Mouse (Mus musculus) adrenal gland (tissue): ENCODE measurements around the gene Ccdc82.

ENCODE experiments used
- intact Hi-C: fragments of 180-260 bp; cut with DNase I; formaldehyde crosslinking; loops from one replicate; pipeline ENCODE4 v1.15.1; 2025

Ccdc82 gene

DNA sequence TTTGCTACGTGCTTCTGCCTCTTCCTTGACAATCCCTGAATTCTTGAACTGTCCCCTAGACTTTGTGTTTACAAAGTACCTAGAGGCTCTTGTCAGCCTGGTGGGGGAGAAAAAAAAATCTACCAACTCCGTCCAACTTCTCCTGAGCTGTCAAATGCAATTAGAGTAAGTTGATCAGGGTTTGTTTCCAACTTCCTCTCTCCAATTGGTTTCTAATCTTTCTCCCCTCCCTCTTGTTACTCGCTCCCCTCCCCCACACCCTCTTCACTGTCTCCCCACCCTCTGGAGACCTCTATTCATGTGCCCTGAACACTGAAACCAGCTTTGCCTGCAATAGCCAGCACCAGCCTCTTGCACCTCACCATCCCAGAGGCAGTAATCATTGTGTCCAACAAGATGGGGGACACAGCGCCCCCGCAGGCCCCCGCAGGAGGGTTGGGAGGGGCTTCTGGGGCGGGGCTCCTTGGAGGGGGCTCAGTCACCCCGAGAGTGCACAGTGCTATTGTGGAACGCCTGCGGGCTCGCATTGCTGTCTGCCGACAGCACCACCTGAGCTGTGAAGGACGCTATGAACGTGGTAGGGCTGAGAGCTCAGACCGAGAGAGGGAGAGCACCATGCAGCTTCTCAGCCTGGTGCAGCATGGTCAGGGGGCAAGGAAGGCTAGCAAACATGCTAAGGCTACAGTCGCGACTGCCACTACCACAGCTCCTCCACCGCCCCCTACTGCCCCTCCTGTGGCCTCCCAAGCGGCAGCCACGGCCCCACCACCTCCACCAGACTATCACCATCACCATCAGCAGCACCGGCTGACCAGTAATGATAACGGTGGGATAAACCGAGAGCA lies 51.1 kb downstream of the Ccdc82 start, which contains the start of gene Maml2:
Gene Maml2 (plus strand): TSS at position 290 of the 845 bp plus-strand sequence.
- intact Hi-C loops: loop anchor here (2.0 to 5.0 kb wide), 2 partner anchors 355 to 419 kb away; no protein-coding TSS in a partner anchor

DNA sequence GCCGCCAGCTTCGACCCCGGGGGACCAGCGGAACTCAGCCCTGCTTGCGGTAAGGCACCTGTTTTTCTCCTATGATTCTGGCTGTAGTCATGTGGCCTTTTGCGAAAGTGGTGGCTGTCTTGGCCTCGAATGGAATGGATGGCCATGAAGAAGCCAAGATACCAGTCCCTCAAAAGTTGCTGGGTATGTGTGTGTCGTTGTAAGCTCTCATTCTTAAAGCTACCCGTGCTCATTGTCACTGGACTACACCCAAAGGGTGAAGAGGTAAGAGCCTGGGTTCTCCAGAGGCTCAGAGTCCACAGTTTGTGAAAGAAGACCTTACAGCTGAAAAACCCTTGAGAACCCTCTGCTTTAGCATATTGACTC lies 51.7 kb downstream of the Ccdc82 start:
- intact Hi-C loops: loop anchor here (5.0 kb wide), 1 partner anchor 419 kb away; no protein-coding TSS in a partner anchor

DNA sequence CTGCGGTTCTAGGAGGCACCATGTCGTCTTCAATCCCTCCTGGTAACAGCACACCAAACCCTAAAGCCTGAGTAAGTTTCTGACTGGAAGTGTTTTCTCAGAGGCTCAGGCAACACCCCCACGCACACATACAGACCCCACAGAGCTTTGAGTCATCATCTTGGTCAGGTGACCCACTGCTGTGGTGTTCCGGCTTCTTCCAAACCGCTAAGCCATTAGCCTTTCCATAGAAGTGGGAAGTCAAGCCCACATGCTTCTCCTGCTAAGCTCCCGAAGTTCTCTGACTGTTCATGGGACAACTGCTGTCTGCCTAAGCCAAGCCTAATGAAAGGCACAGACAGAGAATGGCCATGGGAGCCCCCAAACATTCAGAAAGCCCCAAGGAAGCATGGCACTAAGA lies 52.4 kb downstream of the Ccdc82 start:
- intact Hi-C loops: loop anchor here (5.0 kb wide), 1 partner anchor 418 kb away; no protein-coding TSS in a partner anchor

DNA sequence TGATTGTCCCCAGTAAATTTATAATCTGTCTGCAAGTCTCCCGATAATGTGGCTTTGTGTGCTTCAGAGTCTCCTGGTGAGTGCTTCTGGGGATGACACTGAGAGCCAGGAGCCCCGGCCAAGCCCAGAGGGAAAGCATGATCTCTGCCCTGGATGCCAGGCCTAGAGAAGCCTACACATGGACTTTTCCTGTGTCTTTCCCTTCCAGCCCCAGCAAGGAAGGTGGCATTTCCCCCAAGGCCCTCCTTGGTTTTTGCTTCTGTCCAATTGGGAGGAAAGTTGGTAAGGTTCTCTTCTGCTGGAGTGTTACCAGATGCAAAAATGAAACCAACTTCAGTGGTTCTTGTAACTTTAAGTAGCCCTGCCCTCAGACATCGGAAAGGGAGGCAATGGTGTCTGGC lies 53.3 kb downstream of the Ccdc82 start:
- intact Hi-C loops: no loop called here

DNA sequence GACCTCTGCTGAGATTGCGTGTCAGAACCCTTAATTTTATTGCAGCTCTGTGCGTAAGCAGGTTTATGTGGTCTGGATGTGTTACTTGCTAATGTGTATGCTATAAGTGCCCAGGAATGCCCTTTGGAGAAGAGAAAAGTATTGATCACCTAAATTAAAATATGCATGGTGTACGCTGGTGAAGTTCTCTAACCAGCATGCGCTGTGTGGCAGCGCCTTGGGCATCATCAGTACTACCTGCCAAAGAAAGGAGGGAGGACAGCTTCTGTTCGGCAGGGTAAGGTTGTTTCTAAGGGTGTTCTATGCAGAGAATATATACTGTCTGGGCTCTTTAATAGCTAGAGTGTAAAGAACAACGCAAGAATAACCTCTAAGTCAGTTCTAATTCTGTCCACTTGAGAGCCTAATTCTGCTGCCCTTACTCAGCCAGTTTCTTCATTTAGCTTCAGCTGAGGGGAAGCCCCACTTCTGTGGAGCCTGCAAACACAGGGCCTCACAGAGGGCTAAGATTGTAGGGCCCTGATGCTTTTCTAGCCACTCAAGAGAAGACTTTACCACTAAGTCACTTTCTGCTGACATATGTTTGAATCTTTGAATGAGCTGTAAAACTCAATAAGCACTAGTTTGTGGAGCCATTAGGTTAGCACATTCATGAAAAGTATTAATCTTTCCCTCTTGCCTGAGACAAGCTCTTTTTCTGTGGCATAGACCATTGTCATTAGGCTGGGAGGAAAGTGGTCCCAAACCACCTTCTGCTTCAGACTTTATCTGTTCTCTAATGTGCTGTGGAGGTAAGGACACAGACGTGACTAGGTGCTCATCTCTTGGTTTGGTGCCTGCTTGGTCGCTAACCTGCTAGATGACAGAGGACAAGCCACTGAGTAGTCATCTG lies 54.4 kb downstream of the Ccdc82 start:
- intact Hi-C loops: no loop called here

DNA sequence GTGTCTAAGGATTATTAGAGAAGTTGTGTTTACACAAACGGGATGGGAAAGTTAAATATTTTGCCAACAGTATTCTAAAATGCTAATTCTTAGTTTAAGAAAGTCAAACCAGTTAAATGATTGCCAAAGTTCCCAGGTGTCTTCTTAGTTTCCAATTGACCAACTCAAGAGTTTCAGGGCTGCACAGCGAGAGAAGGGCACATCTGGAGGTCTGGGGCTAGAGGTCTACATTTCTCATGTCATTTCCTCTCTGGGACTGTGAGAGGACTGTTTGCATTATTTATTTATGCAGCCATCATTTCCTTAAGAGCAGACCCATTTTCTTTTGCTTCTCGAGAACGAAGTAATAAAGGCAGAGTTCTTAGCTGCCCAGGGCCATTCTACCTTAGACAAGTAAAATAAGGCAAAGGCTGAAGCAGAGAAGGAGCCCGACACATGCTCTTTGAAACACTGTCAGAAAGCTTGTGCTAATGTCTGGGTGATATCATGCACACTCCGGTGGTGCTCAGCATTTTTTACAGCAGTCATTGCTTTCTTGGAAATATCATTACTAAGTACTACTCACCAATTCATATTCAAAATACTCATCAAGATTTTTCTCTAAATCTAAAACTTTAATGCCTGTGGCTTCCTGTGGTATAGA lies 55.5 kb downstream of the Ccdc82 start:
- intact Hi-C loops: no loop called here

DNA sequence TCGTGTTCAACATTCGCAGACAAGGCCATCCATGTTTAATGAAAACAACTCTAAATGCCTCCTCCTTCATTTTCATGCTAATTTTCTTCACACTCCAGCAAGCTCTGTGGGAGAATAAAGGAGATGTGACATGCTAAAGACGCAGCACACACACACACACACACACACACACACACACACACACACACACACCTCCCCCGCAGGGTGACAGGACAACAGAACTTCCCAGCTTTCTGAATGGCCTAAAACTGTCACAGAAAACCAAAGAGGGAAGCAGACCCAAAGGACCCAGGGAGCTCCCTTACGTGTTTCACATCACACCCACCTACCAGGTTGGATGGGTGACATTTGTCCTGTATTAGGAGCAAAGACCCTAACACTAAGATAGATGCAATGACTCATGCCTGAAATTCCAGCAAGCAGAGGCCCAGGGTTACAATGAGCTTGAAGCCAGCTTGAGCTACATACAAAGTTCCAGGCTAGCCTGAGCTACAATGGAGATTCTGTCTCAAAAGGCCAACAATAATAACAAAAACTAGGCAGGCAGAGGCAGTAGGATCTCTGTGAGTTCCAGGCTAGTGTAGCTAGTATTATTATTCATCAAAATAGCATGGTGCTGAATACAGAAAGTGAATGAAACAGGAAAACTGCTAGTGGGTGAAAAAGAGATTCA lies 56.5 kb downstream of the Ccdc82 start:
- intact Hi-C loops: no loop called here

DNA sequence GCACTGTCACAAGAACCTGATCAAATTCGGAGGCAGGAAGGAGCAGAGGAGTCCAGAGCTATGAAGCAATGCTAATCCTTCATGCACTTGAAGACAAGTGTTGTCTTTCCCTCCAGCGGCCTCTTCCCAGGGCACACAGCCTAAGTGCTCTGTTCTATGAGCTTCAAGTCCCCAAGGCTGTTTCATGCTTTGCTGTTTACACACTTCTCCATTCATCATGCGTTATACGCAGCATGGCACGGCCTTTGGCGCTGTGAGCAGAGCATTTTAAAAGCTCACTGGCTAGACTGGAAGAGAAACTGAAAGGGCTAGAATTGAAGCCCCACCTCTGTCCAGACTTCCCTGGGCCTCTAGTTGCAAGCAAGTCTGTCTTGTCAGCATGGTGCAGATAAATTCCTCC lies 57.2 kb downstream of the Ccdc82 start:
- intact Hi-C loops: no loop called here

DNA sequence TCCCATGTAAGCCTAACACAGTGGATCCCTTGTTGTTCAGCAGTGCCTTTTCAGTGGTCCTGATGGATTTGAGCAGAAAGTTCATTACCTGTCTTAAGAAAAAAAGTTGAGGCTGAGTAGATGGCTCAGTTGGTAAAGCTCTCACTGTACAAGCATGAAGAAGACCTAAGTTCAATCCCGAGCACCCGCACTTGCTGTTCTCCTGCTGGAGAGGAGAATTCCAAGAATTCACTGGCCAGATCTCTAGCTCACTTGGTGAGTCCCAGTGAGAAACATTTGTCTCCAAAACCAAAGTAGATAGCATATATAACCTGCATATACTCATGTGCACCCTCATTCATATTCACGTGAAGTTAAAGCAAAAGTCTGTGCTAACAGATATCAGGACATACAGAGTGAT lies 59.7 kb downstream of the Ccdc82 start:
- intact Hi-C loops: no loop called here

DNA sequence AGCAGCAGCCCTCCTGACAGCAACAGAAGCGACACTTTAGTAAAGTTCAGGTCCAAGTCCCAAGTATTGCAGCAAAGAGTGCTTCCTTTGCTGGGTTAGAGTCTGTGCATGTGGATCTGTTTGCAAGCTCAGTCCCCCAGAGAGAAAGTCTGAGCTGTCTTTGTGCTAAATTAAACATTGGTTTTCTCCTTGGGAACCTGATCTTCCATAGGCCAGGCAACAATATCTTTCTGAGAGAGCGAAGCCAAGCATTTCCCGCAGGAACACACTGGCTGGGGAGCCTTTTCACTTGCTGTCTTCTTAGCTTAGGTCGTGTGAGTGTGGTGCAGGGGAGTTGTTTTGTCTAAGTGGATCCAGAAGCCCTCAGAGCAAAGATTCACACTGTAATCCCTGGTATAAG lies 60.5 kb downstream of the Ccdc82 start:
- intact Hi-C loops: no loop called here

DNA sequence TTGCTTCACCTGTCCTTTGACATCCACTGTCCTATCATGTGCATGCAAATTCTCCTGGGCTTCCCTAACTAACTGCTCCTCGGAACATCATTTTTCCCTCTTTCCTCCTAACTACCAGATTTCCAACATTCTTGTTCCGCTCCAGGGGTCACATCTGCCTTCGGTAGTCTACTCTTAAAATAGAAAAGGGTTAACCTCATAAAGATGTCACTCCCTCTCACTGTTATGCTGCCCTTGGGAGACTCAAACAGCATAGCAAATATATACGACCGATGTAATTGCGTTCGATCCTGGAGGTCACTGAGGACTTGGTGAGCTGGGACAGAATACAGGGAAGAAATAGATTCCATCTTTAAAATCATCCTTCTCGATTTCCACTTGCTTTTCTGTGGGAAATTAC lies 62.0 kb downstream of the Ccdc82 start:
- intact Hi-C loops: no loop called here

DNA sequence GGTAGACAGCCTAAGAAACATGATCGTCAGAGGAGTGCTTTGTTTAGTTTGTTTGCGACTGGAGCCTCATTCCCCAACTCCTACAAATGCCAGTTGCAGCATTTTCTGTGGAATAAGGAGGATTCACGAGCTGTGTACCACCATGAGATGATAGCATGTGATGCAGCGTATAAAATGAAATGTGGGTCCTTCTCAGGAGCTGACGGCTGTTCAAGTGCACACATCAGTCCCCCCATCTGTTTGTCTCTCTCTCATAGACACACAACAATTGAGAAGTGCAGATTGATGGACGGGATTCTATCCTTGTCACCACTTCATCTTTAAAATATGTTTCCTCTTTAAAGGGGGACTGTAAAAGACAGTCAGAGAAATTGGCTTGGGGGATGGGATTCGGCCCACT lies 63.1 kb downstream of the Ccdc82 start:
- intact Hi-C loops: no loop called here

DNA sequence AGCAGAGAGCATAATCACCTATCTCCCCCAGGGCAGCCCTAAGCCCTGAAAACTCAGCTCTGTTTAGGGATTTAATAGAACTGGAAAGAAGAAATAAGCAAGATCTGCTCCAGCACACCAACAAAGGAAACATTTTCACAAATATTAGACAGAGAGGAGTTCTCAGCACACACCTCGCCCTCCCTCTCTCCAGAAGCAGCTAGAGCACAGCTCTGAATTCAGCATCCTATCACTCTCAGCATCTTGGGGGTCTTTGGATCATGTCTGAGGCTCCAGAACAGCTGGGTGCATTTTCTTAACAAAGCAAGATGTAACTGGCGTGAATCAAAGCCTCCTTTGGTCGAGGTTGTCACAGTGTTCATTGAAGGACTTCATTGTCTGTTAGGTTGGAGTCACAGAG lies 63.5 kb downstream of the Ccdc82 start:
- intact Hi-C loops: no loop called here

DNA sequence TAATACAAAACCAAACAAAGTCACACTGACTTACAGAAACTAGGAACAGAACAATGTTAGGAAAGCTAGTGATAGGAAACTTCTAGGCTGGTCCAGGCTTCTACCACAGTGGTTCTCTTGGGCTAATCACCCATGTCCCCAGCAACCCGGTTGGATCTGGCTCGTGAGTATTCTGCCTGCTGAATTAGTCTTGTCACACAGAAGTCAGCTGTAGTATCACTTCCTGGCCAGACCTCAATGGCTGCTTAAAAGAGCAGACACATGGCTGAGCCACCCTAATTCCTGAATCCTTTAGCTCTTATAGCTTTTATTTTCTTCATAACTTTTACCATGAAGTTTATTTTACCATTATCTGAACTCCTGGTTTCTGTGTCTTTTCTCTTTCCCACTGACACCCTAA lies 64.3 kb downstream of the Ccdc82 start:
- intact Hi-C loops: no loop called here

DNA sequence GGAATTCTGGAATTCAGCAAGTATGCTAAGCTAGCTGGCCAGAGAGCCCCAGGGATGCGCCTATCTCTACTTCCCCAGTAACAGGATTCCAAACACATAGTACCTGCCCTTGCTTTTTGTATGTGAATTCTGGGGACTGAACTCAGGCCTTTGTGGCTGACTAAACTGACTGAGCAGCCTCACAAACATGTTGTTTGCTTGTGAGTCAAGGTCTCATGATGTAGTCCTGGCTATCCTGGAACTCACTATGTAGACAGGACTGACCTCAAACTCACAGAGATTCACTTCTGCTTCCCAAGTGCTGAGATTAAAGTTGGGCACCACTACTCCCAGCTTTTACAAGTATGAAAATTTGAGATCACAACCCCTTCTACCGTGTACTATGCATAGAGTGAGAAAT lies 67.2 kb downstream of the Ccdc82 start:
- intact Hi-C loops: no loop called here

DNA sequence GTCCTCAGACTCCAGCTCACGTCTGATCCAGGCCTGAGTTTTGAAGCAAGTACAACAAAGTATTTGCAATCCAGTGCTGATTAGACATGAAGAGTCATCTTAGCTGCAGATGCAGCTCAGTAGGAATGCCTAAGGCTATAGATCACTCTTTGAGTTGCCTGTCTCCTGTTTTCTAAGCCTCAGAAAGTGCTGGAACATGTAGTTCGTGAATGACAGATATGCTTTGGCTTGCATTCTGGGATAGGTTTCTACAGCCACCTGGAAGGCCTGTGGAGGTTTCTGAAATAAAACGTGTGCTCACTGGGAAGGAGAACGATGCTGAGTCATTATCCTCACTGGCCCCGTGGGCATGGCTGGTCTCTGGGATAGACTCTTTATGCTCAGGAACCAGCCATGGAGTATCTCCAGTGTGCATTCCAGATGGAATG lies 67.8 kb downstream of the Ccdc82 start:
- intact Hi-C loops: no loop called here

DNA sequence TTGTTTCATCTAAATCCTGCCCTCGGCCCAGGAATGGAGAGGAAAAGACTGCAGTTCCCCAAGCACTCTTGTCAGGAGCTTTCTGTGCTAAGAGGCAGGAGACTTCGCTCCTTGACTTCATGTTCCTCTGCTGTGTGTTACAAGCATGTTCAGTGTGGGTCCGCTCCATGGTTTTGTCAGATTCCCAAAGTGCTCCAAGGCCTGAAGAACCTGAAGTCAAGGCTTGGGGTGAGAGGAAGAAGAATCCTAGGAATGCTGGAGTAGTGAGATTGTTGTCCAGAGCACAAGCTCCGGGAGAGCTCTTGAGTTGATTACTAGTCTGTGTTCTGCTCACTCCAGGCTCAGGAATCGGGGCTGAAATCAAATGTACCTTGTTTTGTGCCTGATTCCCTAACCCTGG lies 68.6 kb downstream of the Ccdc82 start:
- intact Hi-C loops: no loop called here

DNA sequence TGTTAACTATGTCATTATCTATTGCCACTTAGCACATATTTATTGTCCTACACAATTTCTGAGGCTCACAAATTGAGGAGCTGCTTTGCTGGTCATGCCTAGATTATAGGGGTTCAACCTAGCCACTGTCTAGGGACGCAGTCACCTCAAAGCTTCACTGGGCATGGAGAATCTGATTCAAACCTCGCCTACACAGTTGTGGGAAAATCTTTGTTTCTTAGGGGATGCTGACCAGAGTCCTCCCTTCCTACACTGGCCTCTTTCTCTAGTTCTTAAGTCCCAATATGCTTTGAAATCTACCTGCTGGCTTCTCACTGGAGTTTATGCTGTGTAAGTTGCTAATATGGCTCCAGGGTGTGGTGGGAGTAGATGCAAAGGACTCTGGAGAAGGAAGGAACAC lies 72.8 kb downstream of the Ccdc82 start:
- intact Hi-C loops: no loop called here

DNA sequence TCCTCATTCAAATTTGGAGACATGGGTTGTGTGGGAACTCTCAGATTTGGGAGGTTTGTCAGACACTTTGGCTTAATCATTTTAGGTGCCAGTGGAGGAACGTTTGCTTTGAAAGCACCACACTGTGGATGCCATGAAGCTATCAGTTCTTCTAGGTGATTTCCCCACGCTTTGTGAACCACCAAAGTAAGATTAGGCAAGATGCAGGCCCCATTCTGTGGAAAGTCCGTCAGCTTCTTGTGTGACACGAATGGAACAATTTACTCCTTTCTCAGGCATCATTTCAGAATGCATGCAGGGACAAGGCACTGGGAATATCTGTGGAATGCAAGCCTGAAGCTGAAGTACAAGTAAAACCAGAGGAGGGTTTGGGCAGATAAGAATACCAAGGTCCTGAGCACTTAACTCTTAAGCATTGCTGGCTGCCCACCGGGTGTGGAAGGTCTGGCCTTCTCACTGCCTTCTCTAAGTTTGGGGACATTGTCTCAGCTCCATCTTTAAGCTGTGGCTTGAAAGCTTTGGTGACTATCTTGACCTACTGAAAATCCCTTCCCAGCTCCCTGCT lies 74.1 kb downstream of the Ccdc82 start:
- intact Hi-C loops: no loop called here

DNA sequence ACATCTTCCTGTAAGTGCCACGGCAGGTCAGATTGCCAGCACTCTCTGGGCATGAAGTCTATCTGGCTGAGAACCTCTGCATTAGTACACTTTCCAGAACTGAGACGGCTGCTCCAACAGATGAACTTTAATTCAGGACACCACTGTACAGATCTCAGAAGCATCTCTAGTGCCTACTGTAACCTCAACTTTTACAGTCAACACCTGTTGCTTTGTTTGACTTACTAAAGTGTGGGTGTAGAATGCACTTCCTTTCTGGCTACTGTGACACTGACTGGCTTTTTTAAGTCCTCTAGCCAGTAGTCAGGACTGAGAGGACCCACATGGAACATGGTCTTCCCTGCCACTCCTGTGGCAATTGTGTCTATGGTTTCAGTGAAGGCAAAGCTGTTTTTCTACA lies 76.3 kb downstream of the Ccdc82 start:
- intact Hi-C loops: no loop called here

DNA sequence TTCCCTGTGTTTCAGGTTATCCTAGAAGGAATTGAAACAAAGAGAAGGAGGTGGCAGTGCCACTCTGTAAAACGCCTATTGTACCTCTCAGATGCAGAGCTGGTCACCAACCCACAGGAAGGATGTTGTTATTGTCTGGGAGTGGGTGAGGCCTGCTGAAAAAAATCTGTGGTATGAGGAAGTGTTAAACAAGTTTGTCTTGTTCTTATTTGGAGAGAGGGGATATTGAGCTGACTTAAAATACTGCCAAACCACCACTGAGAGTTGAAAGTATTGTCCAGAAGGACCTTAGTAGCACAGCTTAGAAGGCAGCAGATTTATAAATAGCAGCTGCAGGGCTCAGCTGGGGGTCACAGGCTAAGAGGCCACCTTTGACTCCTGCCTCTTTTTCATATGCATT lies 76.9 kb downstream of the Ccdc82 start:
- intact Hi-C loops: no loop called here
